Mouse (Mus musculus) fibroblast of lung, adult 2 months (primary cell): ENCODE results near the gene Tmco1.

Experiments used
- DNase-seq: peaks from one replicate; pipeline ENCODE4 v3.0.0-alpha.2; 2011; ENCODE audit warnings: low read depth

Gene Tmco1

GRCm38 (mm10) chr1:167374003-167374784 lies 66.0 kb downstream of the Tmco1 start:
- DNase-seq, result no peak

GRCm38 (mm10) chr1:167374942-167375341 lies 66.8 kb downstream of the Tmco1 start:
- no peak for DNase-seq

GRCm38 (mm10) chr1:167378019-167378418 lies 69.8 kb downstream of the Tmco1 start:
- no peak for DNase-seq

- DNase-seq, result no peak
Measured at GRCm38 (mm10) chr1:167379751-167380150, 71.6 kb downstream of the Tmco1 start.

- no peak for DNase-seq
Measured at GRCm38 (mm10) chr1:167380223-167380622, 72.0 kb downstream of the Tmco1 start.

- DNase-seq, result no peak
Measured at GRCm38 (mm10) chr1:167381050-167382015, 73.2 kb downstream of the Tmco1 start.

- no peak for DNase-seq
Measured at GRCm38 (mm10) chr1:167382316-167382715, 74.1 kb downstream of the Tmco1 start.

- no peak for DNase-seq
Measured at GRCm38 (mm10) chr1:167382763-167383162, 74.6 kb downstream of the Tmco1 start.

GRCm38 (mm10) chr1:167383178-167383577 lies 75.0 kb downstream of the Tmco1 start:
- no peak for DNase-seq
